ENCODE assay signal across 8 mouse cellular contexts in the genomic region with DNA sequence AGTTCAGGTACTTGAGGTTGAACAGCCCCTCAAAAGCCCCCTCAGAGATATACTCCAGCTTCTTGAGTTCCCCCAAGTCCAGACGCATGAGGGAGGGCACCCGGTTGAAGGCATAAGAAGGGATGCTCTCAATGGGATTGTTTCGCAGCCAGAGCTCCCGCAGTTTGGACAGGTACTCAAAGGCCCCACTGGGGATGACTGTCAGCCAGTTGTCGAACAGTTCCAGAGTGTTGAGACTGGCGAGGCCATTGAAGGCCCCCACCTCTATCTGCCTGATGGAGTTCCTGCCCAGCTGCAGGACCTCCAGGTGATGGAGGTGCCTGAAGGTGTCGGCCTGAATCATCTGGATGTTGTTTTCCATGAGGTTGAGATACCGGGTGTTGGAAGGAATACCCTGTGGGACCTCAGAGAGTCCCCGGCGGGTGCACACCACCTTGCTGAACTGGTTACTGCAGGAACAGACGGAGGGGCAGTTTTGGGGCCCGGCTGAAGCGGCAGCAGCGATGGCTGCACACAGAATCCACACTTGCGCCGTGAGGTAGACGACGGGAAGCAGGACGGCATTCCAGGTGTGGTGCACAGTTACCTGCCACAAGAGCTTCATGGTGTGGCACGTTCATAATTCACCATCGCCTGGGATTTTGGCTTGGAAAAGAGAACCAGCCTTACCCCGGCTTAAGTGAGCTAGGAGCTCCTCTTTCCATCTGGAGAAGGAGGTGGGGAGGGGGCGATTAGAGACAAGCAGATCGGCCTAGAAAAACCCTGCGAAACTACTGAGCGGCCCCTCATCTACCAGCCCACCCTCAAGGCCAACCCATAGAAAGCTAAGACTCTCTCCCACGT. TPM values are rescaled to one million over a fixed set of nuclear protein-coding genes. Genes with fewer than 3 reads are reported as not detected.
DNase-seq lines count a peak whose midpoint lies in the region; ATAC-seq and TF ChIP-seq lines count a peak whose summit lies in the region.

A gene (minus strand): TSS at position 737 of the 843 bp plus-strand sequence.

- no peaks in the 10 kb centered on the region for H3K9me3 ChIP-seq in kidney, postnatal 0 days (replicated peaks; ENCODE audit: low read length)
- H3K9me3 ChIP-seq in hindbrain, embryonic 10.5 days, result no peaks in the 10 kb centered on the region
- no peaks in the 10 kb centered on the region for H3K9me3 ChIP-seq in liver, embryonic 12.5 days (replicated peaks)

- H3K4me1 ChIP-seq in kidney, postnatal 0 days (replicated peaks; ENCODE audit: insufficient read depth, low read length), result no peaks in the 10 kb centered on the region
- peaks cover 4% of the 10 kb centered on the region; the same call in 1 of the 2 replicates for H3K4me1 ChIP-seq in cortical plate, adult 2 months (ENCODE audit: control insufficient read depth, insufficient read depth, low read length)
- peaks cover 77% of the 10 kb centered on the region for H3K4me1 ChIP-seq in hindbrain, embryonic 10.5 days (replicated peaks)
- peaks cover 26% of the 10 kb centered on the region for H3K4me1 ChIP-seq in liver, embryonic 12.5 days

- no peak for ATAC-seq in kidney, postnatal 0 days (replicated peaks; ENCODE audit: low FRiP score, low read depth)
- no peak for ATAC-seq in liver, embryonic 12.5 days
- ATAC-seq in frontal cortex, adult (ENCODE audit: low TSS enrichment), result no peak

- 46% methylated on average over 27 of the region's 27 CpGs for WGBS in kidney, postnatal 0 days
- WGBS in hindbrain, embryonic 10.5 days, result 20% methylated on average over 27 of the region's 27 CpGs
- 45% methylated on average over 27 of the region's 27 CpGs for WGBS in liver, embryonic 12.5 days (ENCODE audit: insufficient replicate concordance)

- no peak for TF ChIP-seq CTCF in kidney, postnatal 0 days (IDR thresholded peaks at IDR 0.05; ENCODE audit: low read depth)
- TF ChIP-seq CTCF in cortical plate, adult 2 months (IDR thresholded peaks at IDR 0.05; ENCODE audit: extremely low read depth, insufficient read depth, low read length), result no peak

- H3K27me3 ChIP-seq in kidney, postnatal 0 days (ENCODE audit: insufficient read depth, low read length), result no peaks in the 10 kb centered on the region
- H3K27me3 ChIP-seq in hindbrain, embryonic 10.5 days (ENCODE audit: insufficient read depth, poor library complexity, severe bottlenecking), result peaks cover 45% of the 10 kb centered on the region
- peaks cover 70% of the 10 kb centered on the region for H3K27me3 ChIP-seq in liver, embryonic 12.5 days (replicated peaks)

- no peak within 1 kb of the TSS for H3K27ac ChIP-seq in kidney, postnatal 0 days
- peak within 1 kb of the TSS; percentile 94 for H3K27ac ChIP-seq in cortical plate, adult 2 months (ENCODE audit: insufficient read depth, low read length)
- H3K27ac ChIP-seq in hindbrain, embryonic 10.5 days, result peak within 1 kb of the TSS; percentile 94
- H3K27ac ChIP-seq in liver, embryonic 12.5 days, result no peak within 1 kb of the TSS

- peak within 1 kb of the TSS; percentile 62 for H3K4me3 ChIP-seq in kidney, postnatal 0 days (replicated peaks; ENCODE audit: low read depth, low read length)
- H3K4me3 ChIP-seq in cortical plate, adult 2 months (ENCODE audit: insufficient read depth, low read length), result peak within 1 kb of the TSS; percentile 79
- H3K4me3 ChIP-seq in hindbrain, embryonic 10.5 days, result peak within 1 kb of the TSS; percentile 80
- peak within 1 kb of the TSS; percentile 62 for H3K4me3 ChIP-seq in liver, embryonic 12.5 days

- H3K36me3 ChIP-seq in kidney, postnatal 0 days (ENCODE audit: insufficient read depth, low read length), result no peaks in the 10 kb centered on the region
- H3K36me3 ChIP-seq in hindbrain, embryonic 10.5 days, result peaks cover 10% of the 10 kb centered on the region
- peaks cover 10% of the 10 kb centered on the region; the same call in 1 of the 2 replicates for H3K36me3 ChIP-seq in liver, embryonic 12.5 days

- DNase-seq in kidney, postnatal 0 days (ENCODE audit: low spot score), result no peak
- DNase-seq in kidney, postnatal 14 days, result no peak
- no peak for DNase-seq in hindbrain, embryonic 10.5 days (ENCODE audit: low spot score)
- no peak for DNase-seq in adrenal gland, postnatal 25 days
- DNase-seq in thymus, postnatal 10 days (ENCODE audit: low spot score in 2 of 2), result no peak

- peak within 1 kb of the TSS; percentile 66 for H3K9ac ChIP-seq in kidney, postnatal 0 days (ENCODE audit: low read depth, low read length)
- peak within 1 kb of the TSS; percentile 44 for H3K9ac ChIP-seq in liver, embryonic 12.5 days

- H3K4me2 ChIP-seq in kidney, postnatal 0 days (ENCODE audit: low read length), result peak within 1 kb of the TSS; percentile 100
- H3K4me2 ChIP-seq in liver, embryonic 12.5 days, result peak within 1 kb of the TSS; percentile 84

- TF ChIP-seq POLR2A in cortical plate, adult 2 months (IDR thresholded peaks at IDR 0.05; ENCODE audit: extremely low read depth, insufficient read depth, low read length), result 0 out of 2 replicates have a peak, but pooled peaks have one; percentile 1

RNA-seq across cellular contexts. Expression of the gene that starts here (rescaled TPM):
- polyA plus RNA-seq in kidney, postnatal 0 days (2015; fragmentation: Nextera tagmentation; extraction: Ambion mirVana), result 0.66 and 0.80 TPM in 2 replicates
- 65.1 and 68.4 TPM in 2 replicates for polyA plus RNA-seq in cortical plate, adult 2 months (2012; rRNA removed)
- polyA plus RNA-seq in hindbrain, embryonic 10.5 days (2016; fragmentation: Nextera tagmentation; extraction: Ambion mirVana), result 2.3 and 2.4 TPM in 2 replicates
- polyA plus RNA-seq in liver, embryonic 12.5 days (2016; fragmentation: Nextera tagmentation; extraction: Ambion mirVana), result 0.16 and 0.30 TPM in 2 replicates
- 3.5 and 3.7 TPM in 2 replicates for total RNA-seq in adrenal gland, postnatal 25 days (2021)

Comparison
In these comparisons a context has a peak if more than half of its experiments do, and no peak if none do; other contexts are left out.
1. RNA of the gene that starts here (polyA plus RNA-seq): 65.1 to 68.4 TPM in cortical plate, adult 2 months; 2.3 to 2.4 TPM in hindbrain, embryonic 10.5 days, 0.66 to 0.80 TPM in kidney, postnatal 0 days and 0.16 to 0.30 TPM in liver, embryonic 12.5 days; every median in the first group is over 10 times any median in the second.
2. H3K27ac ChIP-seq: peak in cortical plate, adult 2 months (single experiment) and hindbrain, embryonic 10.5 days (single experiment); none in kidney, postnatal 0 days (single experiment) and liver, embryonic 12.5 days (single experiment).
3. Peak in every context shown above with its lines, with median percentiles within 50 percentile points of each other: H3K4me3 ChIP-seq.